Mouse (Mus musculus) intestine, postnatal 0 days (tissue): ENCODE results near the gene Asf1b. TPM values are rescaled to one million over a fixed set of nuclear protein-coding genes. Genes with fewer than 3 reads are reported as not detected.

Experiments
- ATAC-seq: fragments of 200-750 bp; cut with Nextera tagmentation; 2 replicates; pipeline ENCODE4 v1.8.0; 2017; ENCODE audit warnings: mild to moderate bottlenecking, moderate TSS enrichment, moderate library complexity
- H3K27ac ChIP-seq: fragments of 300-500 bp; sonication (generic); 2 replicates; pipeline ENCODE4 v1.5.1; 2014; ENCODE audit warnings: mild to moderate bottlenecking, low read depth, low read length, moderate library complexity
- H3K27me3 ChIP-seq: fragments of 300-500 bp; sonication (generic); replicated peaks from 2 replicates; pipeline ENCODE4 v1.6.1; 2014; ENCODE audit warnings: low read length, mixed read lengths; ENCODE audit not compliant: control insufficient read depth, insufficient read depth
- H3K36me3 ChIP-seq: fragments of 300-500 bp; sonication (generic); 2 replicates; pipeline ENCODE4 v1.6.1; 2014; ENCODE audit warnings: mild to moderate bottlenecking, moderate library complexity; ENCODE audit not compliant: control insufficient read depth, insufficient read depth
- H3K4me1 ChIP-seq: fragments of 300-500 bp; sonication (generic); replicated peaks from 2 replicates; pipeline ENCODE4 v1.6.1; 2014; ENCODE audit warnings: antibody characterized with exemption, low read length, mixed read lengths; ENCODE audit not compliant: control insufficient read depth, insufficient read depth
- H3K4me2 ChIP-seq: fragments of 300-500 bp; sonication (generic); replicated peaks from 2 replicates; pipeline ENCODE4 v1.6.1; 2014; ENCODE audit warnings: low read depth, mild to moderate bottlenecking, moderate library complexity
- H3K4me3 ChIP-seq: fragments of 300-500 bp; sonication (generic); 2 replicates; pipeline ENCODE4 v1.5.1; 2014; ENCODE audit warnings: low read depth, low read length
- H3K9ac ChIP-seq: fragments of 300-500 bp; sonication (generic); 2 replicates; pipeline ENCODE4 v1.6.1; 2014; ENCODE audit warnings: mild to moderate bottlenecking, low read depth, low read length
- H3K9me3 ChIP-seq: fragments of 300-500 bp; sonication (generic); 2 replicates; pipeline ENCODE4 v1.6.1; 2016; ENCODE audit warnings: mixed run types; ENCODE audit not compliant: control insufficient read depth
- CTCF ChIP-seq: sonication (generic); IDR thresholded peaks from 2 replicates; pipeline ENCODE4 v1.5.1; 2016; ENCODE audit warnings: low read depth, mild to moderate bottlenecking, control low read depth, antibody characterized with exemption, moderate library complexity
- WGBS: fragments of 180-500 bp; shearing (Covaris S2); extraction: QIAGEN DNeasy Blood & Tissue Kit; methylation state at CpG from one replicate; pipeline ENCODE4 v1.1.7; 2014; 5-methylcytosine and 5-hydroxymethylcytosine counted together
- polyA plus RNA-seq: library from polyadenylated mRNA; unstranded; fragments of >200 nt; fragmentation: Nextera tagmentation; extraction: Ambion mirVana; gene quantifications from 2 replicates; pipeline ENCODE4 v1.2.1, GENCODE M21; 2015

Gene Asf1b
- polyA plus RNA-seq, 1 experiment from 2014 or later: 16.0 TPM

DNA sequence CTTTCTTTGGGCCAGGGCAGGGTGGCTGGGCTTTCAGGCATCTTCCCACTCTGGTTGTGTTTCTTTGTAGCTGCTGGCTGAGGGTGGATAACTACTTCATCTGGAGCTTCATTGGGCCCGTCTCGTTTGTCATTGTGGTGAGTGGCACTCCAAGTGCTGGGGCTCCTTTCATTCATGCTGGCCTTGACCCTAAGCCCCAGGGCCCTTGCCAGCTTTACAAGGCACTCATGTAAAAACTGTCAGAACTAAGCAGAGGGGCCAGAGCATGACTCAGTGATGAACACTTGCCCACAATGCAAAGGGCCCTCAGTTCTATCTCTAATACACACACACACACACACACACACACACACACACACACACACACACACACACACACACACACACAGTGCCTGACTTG is 20.3 kb upstream of the Asf1b start:
- Histone ChIP-seq H3K27me3 (no peaks in the 10 kb centered on the region), H3K4me2 (no peak overlapping the region), H3K9ac (no peak overlapping the region), H3K9me3 (no peaks in the 10 kb centered on the region), H3K36me3 (peaks cover 33% of the 10 kb centered on the region; the same call in 1 of the 2 replicates), H3K4me1 (no peaks in the 10 kb centered on the region), H3K27ac (no peak overlapping the region), H3K4me3 (no peak overlapping the region)
- no peak for TF ChIP-seq CTCF
- ATAC-seq: no peak
- WGBS: 84% methylated on average over 2 of the region's 2 CpGs

DNA sequence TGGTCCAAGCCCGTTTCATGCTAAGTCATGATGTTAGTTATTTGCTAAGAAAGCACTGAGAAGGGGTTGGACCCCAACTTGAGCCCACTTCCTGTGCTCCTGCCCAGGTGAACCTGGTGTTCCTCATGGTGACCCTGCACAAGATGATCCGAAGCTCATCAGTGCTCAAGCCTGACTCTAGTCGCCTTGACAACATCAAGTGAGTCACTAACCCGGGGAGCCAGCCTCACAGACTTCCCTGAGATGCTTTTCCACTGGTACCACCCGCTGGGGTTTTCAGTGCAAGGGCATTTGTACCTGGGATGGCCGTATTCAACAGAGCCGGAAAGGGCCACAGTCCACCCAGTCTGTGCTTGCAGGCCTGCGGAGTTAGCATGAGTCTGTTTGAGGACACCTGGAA is 19.9 kb upstream of the Asf1b start:
- H3K27ac ChIP-seq: no peak overlapping the region
- H3K36me3 ChIP-seq: peaks cover 33% of the 10 kb centered on the region; the same call in 1 of the 2 replicates
- H3K4me1 ChIP-seq: no peaks in the 10 kb centered on the region
- 94% methylated on average over 8 of the region's 8 CpGs for WGBS
- no peak overlapping the region for H3K4me2 ChIP-seq
- no peaks in the 10 kb centered on the region for H3K9me3 ChIP-seq
- no peaks in the 10 kb centered on the region for H3K27me3 ChIP-seq
- no peak overlapping the region for H3K4me3 ChIP-seq
- no peak overlapping the region for H3K9ac ChIP-seq
- no peak for TF ChIP-seq CTCF
- no peak for ATAC-seq

DNA sequence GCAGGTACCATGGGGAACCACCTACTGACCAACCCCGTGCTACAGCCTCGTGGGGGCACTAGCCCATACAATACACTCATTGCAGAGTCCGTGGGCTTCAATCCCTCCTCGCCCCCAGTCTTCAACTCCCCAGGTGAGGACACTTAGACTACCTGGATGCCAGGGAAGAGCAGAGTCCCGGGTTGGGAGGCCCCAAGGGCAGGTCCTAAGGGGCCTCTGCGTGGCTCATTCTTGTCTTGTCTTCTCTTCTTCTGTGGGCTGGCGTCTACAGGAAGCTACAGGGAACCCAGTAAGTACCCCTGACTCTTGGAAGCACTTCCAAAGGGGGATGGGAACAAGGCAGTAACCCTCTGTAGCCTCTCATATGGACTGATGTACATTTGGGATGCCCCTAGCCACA is 17.7 kb upstream of the Asf1b start:
- H3K4me1 ChIP-seq: no peaks in the 10 kb centered on the region
- 88% methylated on average over 7 of the region's 7 CpGs for WGBS
- no peak overlapping the region for H3K27ac ChIP-seq
- no peak overlapping the region for H3K9ac ChIP-seq
- no peak for TF ChIP-seq CTCF
- H3K9me3 ChIP-seq: no peaks in the 10 kb centered on the region
- no peaks in the 10 kb centered on the region for H3K27me3 ChIP-seq
- no peak overlapping the region for H3K4me3 ChIP-seq
- ATAC-seq: no peak
- peaks cover 24% of the 10 kb centered on the region; the same call in 1 of the 2 replicates for H3K36me3 ChIP-seq
- H3K4me2 ChIP-seq: no peak overlapping the region

DNA sequence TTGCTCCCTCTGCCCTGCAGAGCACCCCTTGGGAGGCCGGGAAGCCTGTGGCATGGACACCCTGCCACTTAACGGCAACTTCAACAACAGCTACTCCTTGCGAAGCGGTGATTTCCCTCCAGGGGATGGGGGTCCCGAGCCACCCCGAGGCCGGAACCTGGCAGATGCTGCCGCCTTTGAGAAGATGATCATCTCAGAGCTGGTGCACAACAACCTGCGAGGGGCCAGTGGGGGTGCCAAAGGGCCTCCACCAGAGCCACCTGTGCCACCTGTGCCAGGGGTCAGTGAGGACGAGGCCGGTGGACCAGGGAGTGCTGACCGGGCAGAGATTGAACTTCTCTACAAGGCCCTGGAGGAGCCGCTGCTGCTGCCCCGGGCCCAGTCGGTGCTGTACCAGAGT is 17.0 kb upstream of the Asf1b start:
- 93% methylated on average over 13 of the region's 15 CpGs for WGBS
- ATAC-seq: no peak
- Histone ChIP-seq H3K4me2 (no peak overlapping the region), H3K9ac (no peak overlapping the region), H3K4me1 (no peaks in the 10 kb centered on the region), H3K27ac (no peak overlapping the region), H3K4me3 (no peak overlapping the region), H3K36me3 (peaks cover 22% of the 10 kb centered on the region; the same call in 1 of the 2 replicates), H3K9me3 (no peaks in the 10 kb centered on the region), H3K27me3 (no peaks in the 10 kb centered on the region)
- TF ChIP-seq CTCF: no peak

DNA sequence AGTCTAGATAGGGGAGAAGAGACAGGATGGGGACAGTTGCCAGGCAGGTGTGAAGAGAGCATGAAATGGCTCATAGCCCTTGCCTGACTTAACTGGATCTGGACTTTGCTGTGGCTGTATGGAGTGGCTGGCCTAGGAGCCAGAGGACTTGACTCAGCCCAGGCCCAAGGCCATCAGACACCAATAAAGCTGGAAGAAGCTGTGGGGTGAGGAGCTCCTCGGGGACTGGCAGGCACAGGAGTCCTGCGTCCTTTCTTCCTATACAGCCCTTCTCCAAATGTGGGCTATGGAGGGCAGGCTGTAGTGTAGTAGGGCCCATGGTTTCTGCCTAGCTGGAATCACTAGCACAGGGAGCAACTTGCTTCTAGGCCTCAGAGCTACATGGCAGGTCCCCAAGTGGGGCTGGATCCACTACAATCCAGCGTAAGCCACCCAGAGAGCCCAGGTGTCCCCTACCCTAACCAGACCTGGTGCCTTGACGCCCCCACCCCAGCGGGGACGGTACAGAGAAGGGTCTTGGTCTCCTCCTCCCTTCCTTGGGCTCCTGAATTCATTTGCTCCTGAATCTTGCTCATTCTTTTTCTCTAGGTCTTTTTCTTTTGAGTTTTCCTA is 14.1 kb upstream of the Asf1b start:
- no peak for TF ChIP-seq CTCF
- Histone ChIP-seq H3K27ac (no peak overlapping the region), H3K9me3 (no peaks in the 10 kb centered on the region), H3K4me1 (no peaks in the 10 kb centered on the region), H3K4me3 (no peak overlapping the region), H3K36me3 (peaks cover 2% of the 10 kb centered on the region; the same call in 1 of the 2 replicates), H3K27me3 (no peaks in the 10 kb centered on the region), H3K9ac (no peak overlapping the region), H3K4me2 (no peak overlapping the region)
- no peak for ATAC-seq
- 68% methylated on average over 6 of the region's 6 CpGs for WGBS

DNA sequence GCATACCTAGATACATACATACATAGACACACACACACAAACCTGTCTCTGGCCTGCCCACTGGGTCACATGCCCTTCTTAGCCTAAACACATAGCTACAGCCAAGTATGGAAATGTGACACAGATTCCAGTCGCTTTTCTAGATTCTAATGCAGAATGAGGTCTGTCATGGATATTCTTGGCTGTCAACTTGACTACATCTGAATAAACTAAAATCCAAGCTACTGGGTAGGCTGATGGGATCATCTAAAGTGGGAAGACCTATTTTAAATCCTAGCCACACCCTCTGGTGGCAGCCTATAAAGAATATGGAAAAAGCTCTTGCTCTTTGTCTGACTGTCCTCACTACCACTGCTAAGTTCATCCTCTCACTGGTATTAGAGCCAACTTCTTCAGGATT is 12.9 kb upstream of the Asf1b start:
- H3K4me2 ChIP-seq: no peak overlapping the region
- H3K36me3 ChIP-seq: no peaks in the 10 kb centered on the region; the same call in 1 of the 2 replicates
- TF ChIP-seq CTCF: no peak
- H3K9ac ChIP-seq: no peak overlapping the region
- H3K9me3 ChIP-seq: no peaks in the 10 kb centered on the region
- H3K27ac ChIP-seq: no peak overlapping the region
- H3K4me1 ChIP-seq: no peaks in the 10 kb centered on the region
- WGBS: 72% methylated on average over 1 of the region's 1 CpGs
- no peaks in the 10 kb centered on the region for H3K27me3 ChIP-seq
- H3K4me3 ChIP-seq: no peak overlapping the region
- no peak for ATAC-seq

DNA sequence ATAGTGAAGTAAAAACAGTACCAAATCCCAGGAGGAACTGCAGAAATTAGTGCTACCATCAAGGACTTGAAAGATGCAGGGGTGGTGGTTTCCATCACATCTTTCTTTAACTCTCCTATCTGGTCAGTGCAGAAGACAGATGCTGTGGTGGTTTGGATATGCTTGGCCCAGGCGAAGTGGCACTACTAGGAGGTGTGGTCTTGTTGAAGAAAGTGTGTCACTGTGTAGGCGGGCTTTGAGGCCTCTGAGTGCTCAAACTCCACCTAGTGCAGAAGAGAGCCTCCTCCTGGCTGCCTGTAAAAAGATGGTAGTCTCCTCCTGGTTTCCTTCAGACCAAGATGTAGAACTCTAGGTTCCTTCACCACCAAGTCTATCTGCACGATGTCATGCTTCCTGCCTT is 9.8 kb upstream of the Asf1b start:
- ATAC-seq: no peak
- Histone ChIP-seq H3K4me2 (no peak overlapping the region), H3K36me3 (no peaks in the 10 kb centered on the region), H3K9ac (no peak overlapping the region), H3K27me3 (no peaks in the 10 kb centered on the region), H3K4me1 (no peaks in the 10 kb centered on the region), H3K27ac (no peak overlapping the region), H3K9me3 (no peaks in the 10 kb centered on the region), H3K4me3 (no peak overlapping the region)
- WGBS: 65% methylated on average over 3 of the region's 3 CpGs
- no peak for TF ChIP-seq CTCF
